Mouse (Mus musculus): ENCODE measurements around the gene Anp32a. TPM values are rescaled to one million over a fixed set of nuclear protein-coding genes. Genes with fewer than 3 reads are reported as not detected.

The Anp32a gene
- 103 TPM for polyA plus RNA-seq (2017; shearing (Covaris generic))

GRCm38 (mm10) chr9:62341123-62341486, at the start of gene Anp32a:
TSS of gene Anp32a (plus strand) at chr9:62341293.

Other genes starting within 250 kb of the Anp32a start
- gene Glce, start 218.6 kb upstream of the Anp32a start, polyA plus RNA-seq (2017; shearing (Covaris generic)), result 11.0 TPM
- gene Spesp1, start 59.1 kb upstream of the Anp32a start, polyA plus RNA-seq (2017; shearing (Covaris generic)), result not detected
- 7.4 TPM for gene Coro2b, start 195.8 kb downstream of the Anp32a start, polyA plus RNA-seq (2017; shearing (Covaris generic))

Data from CD4-positive, CD25-positive, alpha-beta regulatory T cell, adult 9 weeks (primary cell).